Mouse (Mus musculus): ENCODE measurements at regions not wholly inside any gene's neighbourhood (a gene's known extent, or its start where the extent isn't known, plus 50 kb on each side); places are given as distances from the start of the nearest gene placed in this dataset.

DNA sequence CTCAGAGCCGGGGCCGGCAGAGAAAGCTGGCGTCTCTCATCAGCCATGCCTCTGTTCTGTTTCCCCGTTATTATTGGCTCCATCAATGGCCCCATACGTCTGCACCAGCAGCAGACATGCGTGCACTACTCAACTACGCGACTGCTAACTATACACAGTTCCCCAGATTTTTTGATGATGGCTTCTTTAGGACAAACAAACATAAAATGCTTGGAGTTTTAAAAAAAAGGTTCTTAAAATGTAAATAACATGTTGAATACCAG lies 256.6 kb downstream of the Ankrd16 start:
- peak; percentile 49 for DNase-seq

DNA sequence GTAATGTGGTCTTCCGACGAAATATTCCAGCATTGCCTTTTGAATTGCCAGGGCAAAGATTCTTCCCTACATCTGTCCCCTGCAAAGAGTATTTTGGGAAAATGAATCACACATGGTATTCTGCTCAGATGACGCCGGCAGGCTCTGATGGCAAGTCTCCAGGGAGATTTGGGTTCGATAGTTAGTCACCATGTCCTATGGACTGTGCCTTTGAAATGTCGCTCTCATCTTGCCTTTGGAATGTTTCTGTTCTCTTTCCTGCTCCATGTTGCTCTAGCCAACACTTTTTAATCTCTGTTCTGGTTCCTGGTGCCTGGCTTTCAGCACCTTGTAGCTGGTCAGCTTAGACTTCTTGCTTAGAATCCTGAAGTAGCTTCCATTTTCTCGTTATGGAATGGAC lies 252.3 kb downstream of the Itga8 start:
- DNase-seq = peak; percentile 72

DNA sequence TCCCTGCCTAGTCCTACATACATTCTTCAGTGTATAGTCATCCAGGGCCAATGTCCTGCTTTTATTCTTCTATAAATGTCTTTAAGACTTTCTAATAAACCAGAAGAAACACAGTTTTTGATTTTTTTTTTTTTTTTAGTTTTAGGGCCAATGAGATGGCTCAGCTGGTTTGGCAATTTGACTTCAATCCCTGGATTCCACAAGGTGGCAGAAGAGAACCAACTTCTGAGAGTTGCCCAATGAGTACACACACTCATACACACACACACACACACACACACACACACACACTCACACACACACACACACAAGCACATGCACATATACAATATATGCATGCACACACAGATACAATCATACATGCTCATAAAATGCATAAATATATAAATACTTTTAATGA lies 251.8 kb downstream of the Itga8 start:
- DNase-seq = peak; percentile 42

DNA sequence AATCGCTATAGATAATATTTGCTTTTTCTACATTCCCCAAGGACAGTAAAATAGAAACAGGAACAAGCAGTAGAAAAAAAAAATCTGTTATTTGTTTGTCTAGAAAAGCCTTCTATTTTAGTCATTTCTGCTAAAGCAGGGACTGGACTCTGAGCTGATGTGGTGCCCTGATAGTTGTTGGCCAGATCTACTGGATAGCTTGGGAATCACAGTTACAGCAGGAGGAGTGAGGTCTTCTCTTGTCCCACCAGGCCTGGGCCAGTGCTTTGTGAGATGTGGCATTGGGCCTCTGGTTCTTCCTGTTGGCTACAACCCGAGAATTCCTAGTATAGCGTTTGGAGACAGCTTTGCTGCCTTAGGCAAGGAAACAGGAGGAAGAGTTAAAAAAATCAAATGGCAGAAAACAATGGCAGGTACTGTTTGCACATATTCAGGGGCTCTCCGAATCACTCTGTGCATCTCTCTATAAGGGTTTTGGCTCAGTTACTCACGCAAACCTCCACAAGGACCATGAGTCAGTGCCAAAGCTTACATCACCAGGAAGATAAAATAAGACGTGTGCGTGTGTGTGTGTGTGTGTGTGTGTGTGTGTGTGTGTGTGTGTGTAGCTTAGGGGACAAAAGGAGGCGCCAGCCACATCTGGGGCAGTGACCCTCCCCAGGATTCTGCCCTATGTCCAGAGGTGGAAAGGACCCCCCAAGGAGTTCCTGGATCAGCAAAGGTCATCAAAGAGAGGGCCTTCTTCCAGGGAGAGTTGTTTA lies 248.1 kb downstream of the Itga8 start:
- peak; percentile 91 for DNase-seq

DNA sequence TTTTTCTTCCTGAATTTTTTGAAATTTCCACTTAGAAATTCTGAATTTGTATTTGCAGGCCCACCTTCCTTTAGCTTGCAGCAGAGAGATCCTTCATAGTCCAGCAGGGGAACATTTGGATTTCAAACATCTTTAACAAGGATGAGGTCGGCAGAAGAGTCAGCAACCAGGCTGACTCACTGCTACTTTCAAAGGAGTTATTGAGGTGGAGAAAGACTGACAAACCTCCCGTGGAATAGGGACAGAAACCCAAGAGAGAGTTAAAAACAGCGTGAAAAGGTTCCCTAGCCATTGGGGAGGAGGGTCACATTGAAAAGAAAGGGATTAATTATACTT lies 247.6 kb downstream of the Itga8 start:
- peak; percentile 18 for DNase-seq
